Mouse (Mus musculus): ENCODE measurements around the gene Serpinb9e. TPM values are rescaled to one million over a fixed set of nuclear protein-coding genes. Genes with fewer than 3 reads are reported as not detected.

The Serpinb9e gene
- not detected for polyA plus RNA-seq (2017; shearing (Covaris generic))

GRCm38 (mm10) chr13:33249312-33249711 is at the start of gene Serpinb9e:
Gene Serpinb9e (plus strand): TSS chr13:33249612.

Other genes with a start within 250 kb of the Serpinb9e start
- 29.0 TPM for gene Serpinb9, start 246.4 kb upstream of the Serpinb9e start, polyA plus RNA-seq (2017; shearing (Covaris generic))
- gene Serpinb9b, start 222.2 kb upstream of the Serpinb9e start, polyA plus RNA-seq (2017; shearing (Covaris generic)), result not detected
- gene Serpinb1b, start 171.0 kb upstream of the Serpinb9e start, polyA plus RNA-seq (2017; shearing (Covaris generic)), result 0.17 TPM
- gene Serpinb9c, start 89.9 kb upstream of the Serpinb9e start, polyA plus RNA-seq (2017; shearing (Covaris generic)), result not detected
- gene Serpinb9d, start 56.7 kb upstream of the Serpinb9e start, polyA plus RNA-seq (2017; shearing (Covaris generic)), result not detected
- gene Serpinb9f, start 74.5 kb downstream of the Serpinb9e start, polyA plus RNA-seq (2017; shearing (Covaris generic)), result not detected
- not detected for gene Gm11397, start 146.1 kb downstream of the Serpinb9e start, polyA plus RNA-seq (2017; shearing (Covaris generic))
- gene Serpinb9g, start 235.2 kb downstream of the Serpinb9e start, polyA plus RNA-seq (2017; shearing (Covaris generic)), result not detected

All from CD4-positive, CD25-positive, alpha-beta regulatory T cell, adult 9 weeks (primary cell).